Mouse (Mus musculus): Measurements from ENCODE around the gene Shc3. TPM values are rescaled to one million over a fixed set of nuclear protein-coding genes. Genes with fewer than 3 reads are reported as not detected.
A peak's percentile ranks its signal among the peaks of the same experiment; 100 is the strongest.

The Shc3 gene
- 1 to 10 TPM in 1 of 2 experiments, under 1 TPM in 1; 0.90 to 1.2 TPM for total RNA-seq (2021)
- long read RNA-seq, experiment 1 = 0 reads
- long read RNA-seq, experiment 2 = 0 reads

- peak; percentile 52 for DNase-seq
These were observed at the start of gene Shc3 for GRCm38 (mm10) chr13:51568911-51569684. Gene Shc3, minus strand, starts transcription at chr13:51569419.

GRCm38 (mm10) chr13:51618602-51619001, 49.4 kb upstream of the Shc3 start:
- DNase-seq = no peak

- no peak for DNase-seq
These were observed 48.6 kb upstream of the Shc3 start for GRCm38 (mm10) chr13:51617861-51618260.

GRCm38 (mm10) chr13:51617306-51617705, 48.1 kb upstream of the Shc3 start:
- DNase-seq = no peak

- no peak for DNase-seq
These were observed 47.3 kb upstream of the Shc3 start for GRCm38 (mm10) chr13:51616417-51617044.

- no peak for DNase-seq
These were observed 46.6 kb upstream of the Shc3 start for GRCm38 (mm10) chr13:51615815-51616214.

GRCm38 (mm10) chr13:51611500-51611899, 42.3 kb upstream of the Shc3 start:
- no peak for DNase-seq

GRCm38 (mm10) chr13:51611060-51611459, 41.8 kb upstream of the Shc3 start:
- no peak for DNase-seq

GRCm38 (mm10) chr13:51609231-51609630, 40.0 kb upstream of the Shc3 start:
- DNase-seq = no peak

- no peak for DNase-seq
These were observed 34.6 kb upstream of the Shc3 start for GRCm38 (mm10) chr13:51603894-51604244.

GRCm38 (mm10) chr13:51603221-51603893, 34.1 kb upstream of the Shc3 start:
- peak; percentile 7 for DNase-seq

- DNase-seq = no peak
These were observed 33.5 kb upstream of the Shc3 start for GRCm38 (mm10) chr13:51602764-51603163.

GRCm38 (mm10) chr13:51600169-51600568, 30.9 kb upstream of the Shc3 start:
- DNase-seq = no peak

- no peak for DNase-seq
These were observed 28.8 kb upstream of the Shc3 start for GRCm38 (mm10) chr13:51598063-51598462.

- no peak for DNase-seq
These were observed 26.2 kb upstream of the Shc3 start for GRCm38 (mm10) chr13:51595404-51595803.

GRCm38 (mm10) chr13:51594656-51595311, 25.6 kb upstream of the Shc3 start:
- no peak for DNase-seq

GRCm38 (mm10) chr13:51588005-51588404, 18.8 kb upstream of the Shc3 start:
- DNase-seq = no peak

- no peak for DNase-seq
These were observed 13.0 kb upstream of the Shc3 start for GRCm38 (mm10) chr13:51582204-51582603.

- no peak for DNase-seq
These were observed 11.2 kb upstream of the Shc3 start for GRCm38 (mm10) chr13:51580263-51581044.

GRCm38 (mm10) chr13:51573849-51574248, 4.6 kb upstream of the Shc3 start:
- no peak for DNase-seq

- DNase-seq = no peak
These were observed 892 bp upstream of the Shc3 start for GRCm38 (mm10) chr13:51570111-51570510.

GRCm38 (mm10) chr13:51569685-51570068, 458 bp upstream of the Shc3 start:
- DNase-seq = no peak
